Mouse (Mus musculus): Measurements from ENCODE around the gene Nkx1-2. TPM values are rescaled to one million over a fixed set of nuclear protein-coding genes. Genes with fewer than 3 reads are reported as not detected.
A peak's percentile ranks its signal among the peaks of the same experiment; 100 is the strongest.

The Nkx1-2 gene
- total RNA-seq, 2 experiments from 2014 or later: 0.10 TPM; not detected in 1

GRCm38 (mm10) chr7:132573205-132573604 is 26.2 kb downstream of the Nkx1-2 start:
- intact Hi-C loops (cut with DNase I): loop anchor here (10.0 kb wide), 1 partner anchor 242 kb away; the partner anchor contains the start of gene Fam53b
- DNase-seq (ENCODE audit: low spot score in 2 of 2): no peak

GRCm38 (mm10) chr7:132572738-132573137 is 26.7 kb downstream of the Nkx1-2 start:
- intact Hi-C loops (cut with DNase I): loop anchor here (10.0 kb wide), 1 partner anchor 242 kb away; the partner anchor contains the start of gene Fam53b
- DNase-seq (ENCODE audit: low spot score in 2 of 2): no peak

- no peak for DNase-seq (ENCODE audit: low spot score in 2 of 2)
- intact Hi-C loops (cut with DNase I): loop anchor here (10.0 kb wide), 1 partner anchor 243 kb away; the partner anchor contains the start of gene Fam53b
Measured at GRCm38 (mm10) chr7:132571481-132571880, 28.0 kb downstream of the Nkx1-2 start.

- intact Hi-C loops (cut with DNase I): loop anchor here (10.0 kb wide), 1 partner anchor 245 kb away; the partner anchor contains the start of gene Fam53b
- DNase-seq (ENCODE audit: low spot score in 2 of 2): no peak
Measured at GRCm38 (mm10) chr7:132570071-132570470, 29.4 kb downstream of the Nkx1-2 start.

- intact Hi-C loops (cut with DNase I): no loop called here
- DNase-seq (ENCODE audit: low spot score in 2 of 2): no peak
Measured at GRCm38 (mm10) chr7:132568817-132569216, 30.6 kb downstream of the Nkx1-2 start.

- intact Hi-C loops (cut with DNase I): no loop called here
- no peak for DNase-seq (ENCODE audit: low spot score in 2 of 2)
Measured at GRCm38 (mm10) chr7:132565831-132566230, 33.6 kb downstream of the Nkx1-2 start.

- intact Hi-C loops (cut with DNase I): no loop called here
- no peak for DNase-seq (ENCODE audit: low spot score in 2 of 2)
Measured at GRCm38 (mm10) chr7:132559138-132559766, 40.2 kb downstream of the Nkx1-2 start.

GRCm38 (mm10) chr7:132558141-132558736 is 41.2 kb downstream of the Nkx1-2 start:
- no peak for DNase-seq (ENCODE audit: low spot score in 2 of 2)
- intact Hi-C loops (cut with DNase I): no loop called here

GRCm38 (mm10) chr7:132556575-132556974 is 42.9 kb downstream of the Nkx1-2 start:
- DNase-seq (ENCODE audit: low spot score in 2 of 2): no peak
- intact Hi-C loops (cut with DNase I): no loop called here

GRCm38 (mm10) chr7:132555911-132556310 is 43.5 kb downstream of the Nkx1-2 start:
- intact Hi-C loops (cut with DNase I): no loop called here
- DNase-seq (ENCODE audit: low spot score in 2 of 2): no peak

- intact Hi-C loops (cut with DNase I): loop anchor here (5.0 kb wide), 2 partner anchors 237 to 657 kb away; partner anchors contain the start of gene Chst15
- DNase-seq (ENCODE audit: low spot score in 2 of 2): no peak
Measured at GRCm38 (mm10) chr7:132554091-132554490, 45.3 kb downstream of the Nkx1-2 start.

GRCm38 (mm10) chr7:132551351-132552126 is 47.9 kb downstream of the Nkx1-2 start:
- intact Hi-C loops (cut with DNase I): loop anchor here (1.0 to 5.0 kb wide), 4 partner anchors 80 to 654 kb away; partner anchors contain the start of gene Chst15
- peak; percentile 94 to 95 for DNase-seq (ENCODE audit: low spot score in 2 of 2)

- intact Hi-C loops (cut with DNase I): no loop called here
- no peak for DNase-seq (ENCODE audit: low spot score in 2 of 2)
Measured at GRCm38 (mm10) chr7:132547126-132547525, 52.3 kb downstream of the Nkx1-2 start.

Other genes with a start within 250 kb of the Nkx1-2 start
- 10 to 100 TPM; 75.3 to 86.8 TPM for gene Oat, start 23.2 kb downstream of the Nkx1-2 start, total RNA-seq (2021)
- 10 to 100 TPM; 16.5 to 18.3 TPM for gene Lhpp, start 11.0 kb upstream of the Nkx1-2 start, total RNA-seq (2021)
- 10 to 100 TPM; 50.9 to 61.0 TPM for gene Fam53b, start 214.2 kb upstream of the Nkx1-2 start, total RNA-seq (2021)